Mouse (Mus musculus) cerebellum, adult 2 months (tissue): ENCODE measurements around the gene Trmt61a.

Experiments
- CTCF ChIP-seq: fragments of 200-500 bp; IDR thresholded peaks from 2 replicates; pipeline ENCODE4 v1.5.1; 2011; ENCODE audit warnings: low read depth, mild to moderate bottlenecking, control low read depth, low read length, moderate library complexity, borderline replicate concordance; ENCODE audit not compliant: insufficient read depth
- POLR2A ChIP-seq: fragments of 200-500 bp; IDR thresholded peaks from 2 replicates; pipeline ENCODE4 v1.6.1; 2011; ENCODE audit warnings: low read length, control low read depth, borderline replicate concordance; ENCODE audit not compliant: insufficient read depth

DNA sequence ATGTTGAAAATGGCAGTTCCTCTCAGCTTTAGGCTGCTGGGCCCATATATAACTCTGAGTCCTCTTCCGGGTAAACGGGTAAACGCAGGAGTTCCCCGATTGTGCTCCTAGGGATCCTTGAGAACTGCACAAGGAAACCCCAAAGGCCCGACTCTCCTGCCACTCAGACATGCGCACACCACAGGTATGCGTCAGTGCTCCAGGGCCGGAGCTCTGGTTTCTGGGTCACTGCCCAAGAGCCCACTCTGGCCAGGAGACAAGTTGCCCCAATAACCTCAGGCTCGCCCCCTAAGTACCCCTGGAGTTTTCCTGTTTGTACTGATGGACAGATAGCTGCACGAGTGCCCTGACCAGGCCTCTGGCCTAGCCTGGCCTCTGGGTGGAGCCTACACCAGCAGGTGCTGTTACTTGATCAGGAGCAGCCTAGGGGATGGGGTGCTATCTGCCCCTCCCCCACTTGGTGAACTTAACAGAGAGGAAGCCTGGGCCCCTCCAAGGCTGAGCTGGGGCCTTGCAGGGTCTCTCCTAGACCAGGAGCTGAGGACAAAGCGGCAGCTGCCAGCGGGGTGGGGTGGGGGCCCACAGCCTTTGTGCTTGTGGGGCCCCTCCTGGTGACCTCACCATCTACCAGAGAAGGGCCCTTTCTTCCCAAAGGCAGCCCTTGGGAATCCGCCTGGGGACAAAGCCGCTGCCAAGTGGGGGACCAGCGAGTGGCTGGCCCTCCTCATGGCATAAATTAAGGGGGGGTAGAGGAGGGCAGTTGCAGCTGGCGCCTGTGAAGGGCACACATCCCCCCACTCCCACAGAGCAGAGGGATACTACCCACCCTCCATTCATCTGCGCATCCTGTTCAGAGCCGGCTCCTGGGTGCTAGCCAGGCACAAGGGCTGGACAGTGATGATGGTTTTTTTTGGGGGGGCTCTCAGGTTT, 15.7 kb downstream of the Trmt61a start:
- TF ChIP-seq POLR2A (no peak), CTCF (no peak)
